Mouse (Mus musculus) liver, embryonic 15.5 days (tissue): ENCODE data around the gene Crk. TPM values are rescaled to one million over a fixed set of nuclear protein-coding genes. Genes with fewer than 3 reads are reported as not detected.
A peak's percentile ranks its signal among the peaks of the same experiment; 100 is the strongest.
"Not testable (repeated sequence)": the region's sequence is repeated elsewhere in the genome, so short reads cannot be mapped to it uniquely, and the experiment has no call there.

ENCODE experiments used
- ATAC-seq: fragments of 200-750 bp; cut with Nextera tagmentation; 2 replicates; pipeline ENCODE4 v1.8.0; 2017; ENCODE audit warnings: moderate number of reproducible peaks, mild to moderate bottlenecking, moderate library complexity; ENCODE audit not compliant: insufficient read depth
- H3K27ac ChIP-seq: fragments of 300-500 bp; sonication (generic); replicated peaks from 2 replicates; pipeline ENCODE4 v1.5.1; 2015; ENCODE audit warnings: mild to moderate bottlenecking, inconsistent platforms
- H3K27me3 ChIP-seq: fragments of 300-500 bp; sonication (generic); 2 replicates; pipeline ENCODE4 v1.6.1; 2015; ENCODE audit warnings: mild to moderate bottlenecking, inconsistent platforms
- H3K36me3 ChIP-seq: fragments of 300-500 bp; sonication (generic); replicated peaks from 2 replicates; pipeline ENCODE4 v1.6.1; 2015; ENCODE audit warnings: moderate library complexity, mild to moderate bottlenecking, inconsistent platforms
- H3K4me1 ChIP-seq: fragments of 300-500 bp; sonication (generic); replicated peaks from 2 replicates; pipeline ENCODE4 v1.6.1; 2015; ENCODE audit warnings: inconsistent platforms
- H3K4me2 ChIP-seq: fragments of 300-500 bp; sonication (generic); 2 replicates; pipeline ENCODE4 v1.6.1; 2015; ENCODE audit warnings: moderate library complexity, mild to moderate bottlenecking, inconsistent platforms
- H3K4me3 ChIP-seq: fragments of 300-500 bp; sonication (generic); replicated peaks from 2 replicates; pipeline ENCODE4 v1.5.1; 2015; ENCODE audit warnings: mild to moderate bottlenecking, inconsistent platforms
- H3K9ac ChIP-seq: fragments of 300-500 bp; sonication (generic); 2 replicates; pipeline ENCODE4 v1.6.1; 2015; ENCODE audit warnings: moderate library complexity, mild to moderate bottlenecking, inconsistent platforms
- H3K9me3 ChIP-seq: fragments of 300-500 bp; sonication (generic); replicated peaks from 2 replicates; pipeline ENCODE4 v1.6.1; 2016; ENCODE audit warnings: inconsistent platforms
- WGBS: fragments of 180-500 bp; shearing (Covaris S2); methylation state at CpG from one replicate; pipeline ENCODE4 v1.1.7; 2015; ENCODE audit warnings: mixed read lengths; ENCODE audit not compliant: insufficient replicate concordance; 5-methylcytosine and 5-hydroxymethylcytosine counted together
- polyA plus RNA-seq: library from polyadenylated mRNA; unstranded; fragments of >200 nt; fragmentation: Nextera tagmentation; extraction: Ambion mirVana; gene quantifications from 2 replicates; pipeline ENCODE4 v1.2.1, GENCODE M21; 2015

Crk gene
- polyA plus RNA-seq, 1 experiment from 2014 or later: 32.3 TPM

DNA sequence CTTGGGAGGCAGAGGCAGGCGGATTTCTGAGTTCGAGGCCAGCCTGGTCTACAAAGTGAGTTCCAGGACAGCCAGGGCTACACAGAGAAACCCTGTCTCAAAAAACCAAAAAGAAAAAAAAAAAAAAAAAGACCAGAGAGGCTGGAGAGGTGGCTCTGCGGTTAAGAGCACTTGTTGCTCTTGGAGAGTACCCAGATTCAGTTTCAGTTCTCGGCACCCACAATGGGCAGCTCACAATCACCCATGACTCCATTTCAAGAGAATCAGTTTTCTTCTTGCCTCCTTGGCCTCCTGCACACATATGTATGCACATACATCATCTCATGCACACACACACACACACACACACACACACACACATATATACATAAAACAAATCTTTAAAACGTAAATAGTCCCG is 48.6 kb downstream of the Crk start:
- H3K27ac ChIP-seq, H3K4me2 ChIP-seq, H3K36me3 ChIP-seq, H3K9ac ChIP-seq, ATAC-seq, H3K9me3 ChIP-seq, H3K4me3 ChIP-seq, H3K27me3 ChIP-seq: not testable (repeated sequence)
- WGBS: 75% methylated on average over 6 of the region's 6 CpGs
- H3K4me1 ChIP-seq: peaks cover 16% of the 10 kb centered on the region

DNA sequence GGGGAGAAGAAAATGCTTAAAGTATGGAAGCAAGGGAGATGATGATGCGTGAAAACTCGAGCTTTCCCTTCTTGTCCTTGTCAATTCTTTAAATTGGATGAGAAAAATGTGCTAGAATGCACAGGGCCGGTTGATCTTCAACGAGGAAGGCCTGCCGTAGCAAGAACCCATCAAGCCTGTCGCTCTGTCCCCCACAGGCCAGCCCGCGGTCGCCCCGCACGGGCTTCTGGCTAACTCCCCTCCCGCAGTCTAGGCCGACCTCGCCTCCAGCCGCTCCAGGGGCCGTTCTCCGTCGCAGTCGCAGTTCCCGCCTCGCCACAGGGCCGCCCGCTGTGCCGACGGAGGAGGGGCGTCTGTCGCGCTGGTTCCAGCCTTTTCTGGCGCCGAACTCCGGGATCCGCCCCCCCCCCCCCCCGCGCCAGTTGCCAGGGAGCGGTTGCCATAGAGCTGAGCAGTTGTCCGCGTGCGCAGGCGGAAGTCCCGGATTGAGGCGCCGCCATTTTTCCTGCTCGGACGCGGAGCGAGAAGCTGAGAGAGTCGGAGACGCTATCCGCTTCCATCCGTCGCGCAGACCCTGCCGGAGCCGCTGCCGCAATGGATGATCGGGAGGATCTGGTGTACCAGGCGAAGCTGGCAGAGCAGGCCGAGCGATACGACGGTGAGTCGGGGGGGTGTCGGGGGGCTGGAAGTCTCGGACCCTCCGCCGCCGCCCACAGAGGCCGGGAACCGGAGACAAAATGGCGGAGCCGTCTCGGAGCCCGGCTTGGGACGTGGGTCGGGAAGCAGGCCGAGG is 53.6 kb downstream of the Crk start, which contains the start of gene Ywhae:
Gene Ywhae, plus strand, starts transcription at position 436 of the 793 bp plus-strand sequence.
- ATAC-seq: peak; percentile 90
- H3K4me1 ChIP-seq: peaks cover 52% of the 10 kb centered on the region
- no peaks in the 10 kb centered on the region; the same call in 1 of the 2 replicates for H3K36me3 ChIP-seq
- H3K4me3 ChIP-seq: peak within 1 kb of the TSS; percentile 76
- H3K27me3 ChIP-seq: 0 out of 2 replicates have a peak, but pooled peaks cover 5% of the 10 kb centered on the region
- peak within 1 kb of the TSS; percentile 97 for H3K4me2 ChIP-seq
- peak within 1 kb of the TSS; percentile 83 for H3K9ac ChIP-seq
- no peaks in the 10 kb centered on the region for H3K9me3 ChIP-seq
- peak within 1 kb of the TSS; percentile 83 for H3K27ac ChIP-seq
- WGBS: under 1% methylated on average over 75 of the region's 76 CpGs

DNA sequence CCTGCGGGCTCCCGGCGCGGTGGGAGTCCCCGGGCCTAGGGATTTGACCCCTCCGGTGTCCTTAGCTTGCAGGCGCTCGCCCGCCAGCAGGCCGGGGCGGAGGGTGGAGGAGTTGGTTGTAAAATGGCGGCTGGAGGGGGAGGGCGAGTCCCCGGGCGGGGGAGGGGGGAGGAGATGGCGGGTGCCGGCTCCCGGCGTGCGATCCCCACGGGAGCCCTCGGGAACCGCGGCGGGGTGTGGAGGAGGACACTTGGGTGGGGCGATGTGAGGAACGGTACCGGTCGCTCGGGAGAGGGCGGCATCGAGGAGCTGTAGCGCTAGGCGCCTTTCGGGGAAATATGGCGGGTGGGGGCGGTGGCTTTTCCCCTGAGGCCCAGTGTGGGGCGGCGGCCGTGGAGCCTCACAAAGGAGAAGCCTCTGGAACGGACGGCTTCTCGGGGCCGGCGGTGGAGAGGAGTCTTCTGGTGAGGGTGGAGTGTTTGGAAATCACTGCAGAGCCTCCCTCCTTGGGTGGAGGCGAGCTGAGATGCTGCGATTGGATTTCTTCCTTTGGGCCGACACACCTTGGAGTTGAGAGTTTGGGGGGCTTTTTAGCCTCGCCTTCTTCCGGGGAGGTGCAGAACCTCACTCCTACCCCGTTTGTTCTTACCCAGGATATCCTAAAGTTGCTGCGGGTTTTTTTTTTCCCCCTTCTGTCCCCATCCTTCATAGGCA is 54.3 kb downstream of the Crk start:
- H3K27ac ChIP-seq: peak overlapping the region; percentile 83
- peak overlapping the region; percentile 76 for H3K4me3 ChIP-seq
- ATAC-seq: peak; percentile 65
- peak overlapping the region; percentile 83 for H3K9ac ChIP-seq
- 0 out of 2 replicates have a peak, but pooled peaks cover 5% of the 10 kb centered on the region for H3K27me3 ChIP-seq
- peak overlapping the region; percentile 97 for H3K4me2 ChIP-seq
- H3K9me3 ChIP-seq: no peaks in the 10 kb centered on the region
- under 1% methylated on average over 50 of the region's 52 CpGs for WGBS
- H3K4me1 ChIP-seq: peaks cover 50% of the 10 kb centered on the region
- peaks cover 3% of the 10 kb centered on the region for H3K36me3 ChIP-seq

- no peaks in the 10 kb centered on the region for H3K9me3 ChIP-seq
- no peak for ATAC-seq
- peaks cover 68% of the 10 kb centered on the region for H3K4me1 ChIP-seq
- H3K27me3 ChIP-seq: no peaks in the 10 kb centered on the region
- WGBS: 72% methylated on average over 5 of the region's 5 CpGs
- no peak overlapping the region for H3K27ac ChIP-seq
- peaks cover 8% of the 10 kb centered on the region for H3K36me3 ChIP-seq
- no peak overlapping the region for H3K4me3 ChIP-seq
- H3K4me2 ChIP-seq: peak overlapping the region; percentile 97; the same call in 1 of the 2 replicates
- no peak overlapping the region for H3K9ac ChIP-seq
Observed at GRCm38 (mm10) chr11:75735462-75736252, 56.6 kb downstream of the Crk start.

- Histone ChIP-seq H3K4me3 (no peak overlapping the region), H3K4me1 (peaks cover 76% of the 10 kb centered on the region), H3K9ac (no peak overlapping the region), H3K4me2 (no peak overlapping the region), H3K9me3 (no peaks in the 10 kb centered on the region), H3K27me3 (no peaks in the 10 kb centered on the region), H3K27ac (no peak overlapping the region), H3K36me3 (peaks cover 14% of the 10 kb centered on the region)
- 54% methylated on average over 3 of the region's 3 CpGs for WGBS
- no peak for ATAC-seq
Observed at GRCm38 (mm10) chr11:75736978-75737377, 57.9 kb downstream of the Crk start.

DNA sequence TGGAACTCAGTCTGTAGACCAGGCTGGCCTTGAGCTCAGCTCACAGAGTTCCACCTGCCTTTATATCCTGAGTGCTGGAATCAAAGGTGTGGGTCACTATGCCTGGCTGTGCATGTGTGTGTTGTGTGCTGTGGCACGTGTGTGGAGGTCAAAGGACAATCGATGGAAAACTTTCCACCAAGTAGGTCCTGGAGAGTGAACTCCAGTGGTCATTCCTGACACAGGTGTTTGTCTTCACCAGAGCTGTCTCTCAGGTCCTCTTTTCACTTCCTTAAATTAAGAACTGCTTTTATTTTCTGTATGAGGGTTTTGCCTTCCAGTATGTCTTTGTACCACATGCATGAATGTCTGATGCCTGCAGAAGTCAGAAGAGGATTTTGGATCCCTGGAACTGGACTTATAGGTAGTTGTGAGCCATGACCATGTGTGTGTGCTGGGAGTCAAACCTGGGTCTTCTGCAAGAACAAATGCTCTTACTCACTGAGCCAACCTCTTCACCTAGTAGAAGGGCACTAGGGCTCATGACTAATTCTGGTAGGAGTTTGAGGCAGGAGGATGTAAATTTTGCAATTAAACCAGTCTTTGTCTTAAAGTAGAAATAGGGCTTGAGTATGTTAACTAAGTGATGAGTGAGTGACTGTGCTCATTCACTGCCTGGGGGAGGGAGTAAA is 58.9 kb downstream of the Crk start:
- H3K36me3 ChIP-seq: peaks cover 18% of the 10 kb centered on the region
- WGBS: 69% methylated on average over 2 of the region's 2 CpGs
- H3K4me3 ChIP-seq: no peak overlapping the region
- no peaks in the 10 kb centered on the region for H3K27me3 ChIP-seq
- no peaks in the 10 kb centered on the region for H3K9me3 ChIP-seq
- peaks cover 76% of the 10 kb centered on the region for H3K4me1 ChIP-seq
- H3K4me2 ChIP-seq: no peak overlapping the region
- no peak for ATAC-seq
- no peak overlapping the region for H3K9ac ChIP-seq
- H3K27ac ChIP-seq: no peak overlapping the region

GRCm38 (mm10) chr11:75738477-75738821 is 59.4 kb downstream of the Crk start:
- Histone ChIP-seq H3K4me1 (peaks cover 78% of the 10 kb centered on the region), H3K27me3 (no peaks in the 10 kb centered on the region), H3K9ac (no peak overlapping the region), H3K36me3 (peaks cover 18% of the 10 kb centered on the region), H3K27ac (no peak overlapping the region), H3K4me2 (no peak overlapping the region), H3K9me3 (no peaks in the 10 kb centered on the region), H3K4me3 (no peak overlapping the region)
- 78% methylated on average over 7 of the region's 7 CpGs for WGBS
- ATAC-seq: no peak

- ATAC-seq: no peak
- no peak overlapping the region for H3K4me2 ChIP-seq
- no peaks in the 10 kb centered on the region for H3K27me3 ChIP-seq
- no peak overlapping the region for H3K4me3 ChIP-seq
- H3K9me3 ChIP-seq: no peaks in the 10 kb centered on the region
- H3K36me3 ChIP-seq: peaks cover 18% of the 10 kb centered on the region
- 55% methylated on average over 3 of the region's 3 CpGs for WGBS
- H3K27ac ChIP-seq: no peak overlapping the region
- H3K9ac ChIP-seq: no peak overlapping the region
- peaks cover 71% of the 10 kb centered on the region for H3K4me1 ChIP-seq
Observed at GRCm38 (mm10) chr11:75740204-75740603, 61.1 kb downstream of the Crk start.

DNA sequence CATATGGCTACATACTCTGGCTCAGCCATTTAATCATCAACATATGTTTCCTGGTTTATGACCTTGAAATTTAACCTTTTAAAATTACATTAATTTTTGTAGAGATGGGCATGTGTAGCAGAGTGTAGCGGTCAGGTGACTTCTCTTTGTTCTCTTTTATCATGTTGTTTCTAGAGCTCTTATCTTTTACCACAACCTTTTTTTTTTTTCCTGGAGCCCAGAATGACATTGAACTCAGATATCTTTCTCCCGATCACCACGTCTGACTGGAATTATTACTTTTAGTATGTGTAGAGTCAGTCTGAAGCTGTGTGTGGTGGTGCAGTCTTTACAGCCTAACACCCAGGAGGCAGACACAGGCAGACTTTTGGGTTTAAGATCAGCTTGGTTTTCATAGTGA is 62.6 kb downstream of the Crk start:
- ATAC-seq: no peak
- no peak overlapping the region for H3K4me2 ChIP-seq

DNA sequence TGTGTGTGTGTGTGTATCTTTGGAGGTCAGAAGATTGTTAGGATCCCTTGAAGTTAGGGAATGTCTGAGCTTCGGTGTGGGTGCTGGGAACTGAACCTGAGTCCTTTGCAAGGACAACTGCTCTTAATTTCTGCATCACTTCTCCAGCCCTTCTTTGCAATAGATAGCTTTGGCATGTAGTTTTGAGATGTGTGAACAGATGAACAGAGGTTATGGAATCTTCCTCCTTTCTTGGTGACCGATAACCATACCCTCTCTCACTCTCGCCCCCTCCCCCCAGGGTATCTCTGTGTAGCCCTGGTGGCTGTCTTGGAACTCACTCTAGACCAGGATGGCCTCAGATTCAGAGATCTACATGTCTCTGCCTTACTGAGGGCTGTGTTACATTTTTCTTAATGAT is 65.7 kb downstream of the Crk start:
- WGBS: 76% methylated on average over 3 of the region's 3 CpGs
- Histone ChIP-seq H3K4me2 (no peak overlapping the region), H3K9me3 (no peaks in the 10 kb centered on the region), H3K4me3 (no peak overlapping the region), H3K27me3 (no peaks in the 10 kb centered on the region), H3K9ac (no peak overlapping the region), H3K4me1 (peaks cover 64% of the 10 kb centered on the region), H3K27ac (no peak overlapping the region), H3K36me3 (peaks cover 15% of the 10 kb centered on the region)
- no peak for ATAC-seq

More for the DNA sequence above, 62.6 kb downstream of the Crk start:
- 19% methylated on average over 3 of the region's 3 CpGs for WGBS
- Histone ChIP-seq H3K9ac (no peak overlapping the region), H3K4me3 (no peak overlapping the region), H3K36me3 (peaks cover 18% of the 10 kb centered on the region), H3K4me1 (peaks cover 68% of the 10 kb centered on the region), H3K9me3 (no peaks in the 10 kb centered on the region), H3K27ac (no peak overlapping the region), H3K27me3 (no peaks in the 10 kb centered on the region)
